Mouse (Mus musculus) CH12.LX (cell line): ENCODE measurements around the gene Bmp7. TPM values are rescaled to one million over a fixed set of nuclear protein-coding genes. Genes with fewer than 3 reads are reported as not detected.

Experiments
- DNase-seq: peaks from one replicate; pipeline ENCODE4 v3.0.0-alpha.2; 2013; ENCODE audit errors: extremely low read depth
- H3K27ac ChIP-seq: 2 replicates; pipeline ENCODE4 v1.5.1; 2012; ENCODE audit warnings: low read depth, mild to moderate bottlenecking, control low read depth, moderate library complexity; ENCODE audit not compliant: insufficient read depth
- H3K27me3 ChIP-seq: replicated peaks from 2 replicates; pipeline ENCODE3; 2012; ENCODE audit warnings: inconsistent platforms
- H3K36me3 ChIP-seq, 2 experiments: replicated peaks in 1 of 2; 2 replicates each; pipeline versions ENCODE3 to v1.6.1; 2012; ENCODE audit warnings: inconsistent platforms in 1 of 2, low read length in 1 of 2, mild to moderate bottlenecking in 1 of 2, mixed read lengths in 1 of 2, moderate library complexity in 1 of 2; ENCODE audit not compliant: control insufficient read depth in 1 of 2, insufficient read depth in 1 of 2
- H3K4me1 ChIP-seq, 2 experiments: 2 replicates each; pipeline ENCODE4 v1.6.1; 2012; ENCODE audit warnings: inconsistent platforms in 1 of 2, moderate library complexity in 1 of 2; ENCODE audit not compliant: insufficient read depth in 2 of 2, control insufficient read depth in 1 of 2
- H3K4me2 ChIP-seq: 2 replicates; pipeline ENCODE4 v1.6.1; 2012; ENCODE audit warnings: low read depth, mild to moderate bottlenecking, control low read depth; ENCODE audit not compliant: poor library complexity, insufficient read depth, severe bottlenecking
- H3K4me3 ChIP-seq, 3 experiments: fragments of 150-350 bp in 1 of 3; sonication (generic) in 1 of 3; replicated peaks in 1 of 3; 2 replicates each; pipeline versions ENCODE3 to v1.5.1; 2011 to 2012; ENCODE audit warnings: low read depth in 2 of 3, low read length in 2 of 3, mild to moderate bottlenecking in 2 of 3, moderate library complexity in 2 of 3, control low read depth in 1 of 3, improper control_type of control experiment in 1 of 3, inconsistent platforms in 1 of 3, mixed read lengths in 1 of 3; ENCODE audit not compliant: poor library complexity in 1 of 3
- H3K79me2 ChIP-seq: replicated peaks from 2 replicates; pipeline ENCODE4 v1.6.1; 2012; ENCODE audit warnings: mild to moderate bottlenecking, moderate library complexity; ENCODE audit not compliant: control insufficient read depth, poor library complexity, insufficient read depth, severe bottlenecking; ENCODE audit errors: extremely low read depth
- H3K9ac ChIP-seq: 2 replicates; pipeline ENCODE4 v1.6.1; 2012; ENCODE audit warnings: low read depth, mild to moderate bottlenecking, control low read depth, moderate library complexity; ENCODE audit not compliant: insufficient read depth
- H3K9me3 ChIP-seq: replicated peaks from 2 replicates; pipeline ENCODE3; 2012; ENCODE audit warnings: low read length, inconsistent platforms, mixed read lengths
- CHD1 ChIP-seq: IDR thresholded peaks from 2 replicates; pipeline ENCODE4 v1.6.1; 2012; ENCODE audit warnings: low read depth, low read length, improper control_type of control experiment, inconsistent platforms
- CHD2 ChIP-seq: IDR thresholded peaks from 2 replicates; pipeline ENCODE4 v1.6.1; 2011; ENCODE audit warnings: low read length, improper control_type of control experiment
- CTCF ChIP-seq, 2 experiments: IDR thresholded peaks in 1 of 2; conservative IDR thresholded peaks in 1 of 2; 2 replicates each; pipeline ENCODE4 v1.5.1; 2011 to 2012; ENCODE audit warnings: low read depth in 2 of 2, low read length in 2 of 2, improper control_type of control experiment in 1 of 2, inconsistent platforms in 1 of 2, mild to moderate bottlenecking in 1 of 2, moderate library complexity in 1 of 2
- E2F4 ChIP-seq: IDR thresholded peaks from 2 replicates; pipeline ENCODE4 v1.6.1; 2011; ENCODE audit warnings: low read depth, low read length, improper control_type of control experiment; ENCODE audit not compliant: insufficient replicate concordance
- ELF1 ChIP-seq: IDR thresholded peaks from 2 replicates; pipeline ENCODE4 v1.6.1; 2014; ENCODE audit warnings: low read depth, mild to moderate bottlenecking, inconsistent platforms, low read length, improper control_type of control experiment
- GABPA ChIP-seq: IDR thresholded peaks from 2 replicates; pipeline ENCODE4 v1.6.1; 2012; ENCODE audit warnings: low read depth, low read length, improper control_type of control experiment, inconsistent platforms; ENCODE audit not compliant: insufficient replicate concordance
- HCFC1 ChIP-seq: IDR thresholded peaks from 2 replicates; pipeline ENCODE4 v1.6.1; 2012; ENCODE audit warnings: low read depth, mild to moderate bottlenecking, inconsistent platforms, low read length, improper control_type of control experiment
- IRF4 ChIP-seq: IDR thresholded peaks from 2 replicates; pipeline ENCODE4 v1.6.1; 2014; ENCODE audit warnings: low read depth, mild to moderate bottlenecking, inconsistent platforms, low read length, improper control_type of control experiment
- JUN ChIP-seq: IDR thresholded peaks from 2 replicates; pipeline ENCODE4 v1.6.1; 2011; ENCODE audit warnings: low read depth, mild to moderate bottlenecking, low read length, improper control_type of control experiment, moderate library complexity; ENCODE audit not compliant: insufficient read depth
- KAT2A ChIP-seq: IDR thresholded peaks from 2 replicates; pipeline ENCODE4 v1.6.1; 2012; ENCODE audit warnings: low read length, improper control_type of control experiment, inconsistent platforms; ENCODE audit not compliant: insufficient replicate concordance
- MAFK ChIP-seq: IDR thresholded peaks from 2 replicates; pipeline ENCODE4 v1.6.1; 2011; ENCODE audit warnings: low read length, improper control_type of control experiment; ENCODE audit not compliant: insufficient replicate concordance
- MAX ChIP-seq: IDR thresholded peaks from 2 replicates; pipeline ENCODE4 v1.6.1; 2011; ENCODE audit warnings: low read length, improper control_type of control experiment
- MAZ ChIP-seq: IDR thresholded peaks from 2 replicates; pipeline ENCODE4 v1.6.1; 2012; ENCODE audit warnings: low read depth, mild to moderate bottlenecking, inconsistent platforms, low read length, improper control_type of control experiment, moderate library complexity
- MEF2A ChIP-seq: IDR thresholded peaks from 2 replicates; pipeline ENCODE4 v1.6.1; 2014; ENCODE audit warnings: low read depth, mild to moderate bottlenecking, inconsistent platforms, low read length, improper control_type of control experiment, borderline replicate concordance
- MXI1 ChIP-seq: IDR thresholded peaks from 2 replicates; pipeline ENCODE4 v1.6.1; 2011; ENCODE audit warnings: mild to moderate bottlenecking, low read depth, low read length, improper control_type of control experiment
- MYC ChIP-seq: IDR thresholded peaks from 2 replicates; pipeline ENCODE4 v1.6.1; 2011; ENCODE audit warnings: low read depth, mild to moderate bottlenecking, improper control_type of control experiment, low read length
- NELFE ChIP-seq: IDR thresholded peaks from 2 replicates; pipeline ENCODE4 v1.6.1; 2011; ENCODE audit warnings: low read depth, low read length, improper control_type of control experiment
- NRF1 ChIP-seq: IDR thresholded peaks from 2 replicates; pipeline ENCODE4 v1.6.1; 2014; ENCODE audit warnings: low read depth, mild to moderate bottlenecking, inconsistent platforms, low read length, improper control_type of control experiment, moderate library complexity
- PAX5 ChIP-seq: IDR thresholded peaks from 2 replicates; pipeline ENCODE4 v1.6.1; 2012; ENCODE audit warnings: low read length, inconsistent platforms, mixed read lengths
- POLR2A ChIP-seq: IDR thresholded peaks from 2 replicates; pipeline ENCODE4 v1.6.1; 2011; ENCODE audit warnings: low read depth, mild to moderate bottlenecking, improper control_type of control experiment, low read length
- POLR2AphosphoS2 ChIP-seq: IDR thresholded peaks from 2 replicates; pipeline ENCODE4 v1.6.1; 2011; ENCODE audit warnings: low read depth, low read length, improper control_type of control experiment
- RAD21 ChIP-seq: IDR thresholded peaks from 2 replicates; pipeline ENCODE4 v1.6.1; 2011; ENCODE audit warnings: low read depth, mild to moderate bottlenecking, low read length, improper control_type of control experiment, moderate library complexity
- RCOR1 ChIP-seq: conservative IDR thresholded peaks from 2 replicates; pipeline ENCODE4 v1.6.1; 2012; ENCODE audit warnings: low read depth, mild to moderate bottlenecking, inconsistent platforms, low read length, improper control_type of control experiment
- SMC3 ChIP-seq: IDR thresholded peaks from 2 replicates; pipeline ENCODE4 v1.6.1; 2011; ENCODE audit warnings: low read depth, low read length, improper control_type of control experiment
- TCF12 ChIP-seq: IDR thresholded peaks from 2 replicates; pipeline ENCODE4 v1.6.1; 2014; ENCODE audit warnings: low read depth, mild to moderate bottlenecking, inconsistent platforms, low read length, improper control_type of control experiment
- UBTF ChIP-seq: IDR thresholded peaks from 2 replicates; pipeline ENCODE4 v1.6.1; 2012; ENCODE audit warnings: low read depth, mild to moderate bottlenecking, inconsistent platforms, low read length, improper control_type of control experiment, moderate library complexity
- USF1 ChIP-seq: IDR thresholded peaks from 2 replicates; pipeline ENCODE4 v1.6.1; 2014; ENCODE audit warnings: low read depth, mild to moderate bottlenecking, inconsistent platforms, low read length, improper control_type of control experiment
- ZC3H11A ChIP-seq: IDR thresholded peaks from 2 replicates; pipeline ENCODE4 v1.6.1; 2012; ENCODE audit warnings: low read depth, mild to moderate bottlenecking, inconsistent platforms, low read length, improper control_type of control experiment
- ZKSCAN1 ChIP-seq: IDR thresholded peaks from 2 replicates; pipeline ENCODE4 v1.6.1; 2012; ENCODE audit warnings: low read depth, inconsistent platforms, low read length, improper control_type of control experiment, borderline replicate concordance
- dilution Hi-C: fragments of 300-500 bp; cut with MboI; formaldehyde crosslinking; loops from 2 replicates; pipeline ENCODE4 v1.14.3; 2020; ENCODE audit warnings: low sequenced_read_pairs; ENCODE audit not compliant: extremely low pct_unique_long_range_greater_than_20kb, extremely low pct_ligation_motif_present
- in situ Hi-C: fragments of 300-500 bp; cut with MboI; formaldehyde crosslinking; loops from 3 replicates; pipeline ENCODE4 v1.14.3; 2019; ENCODE audit warnings: low sequenced_read_pairs, low pct_ligation_motif_present, low pct_unique_long_range_greater_than_20kb, mixed read lengths
- polyA plus RNA-seq: library from polyadenylated mRNA; unstranded; fragments of >175 nt; gene quantifications from 2 replicates; pipeline ENCODE4 v1.2.1, GENCODE M21; 2012; ENCODE audit warnings: low read depth; ENCODE audit not compliant: insufficient read length
- total RNA-seq, 2 experiments: library from RNA; depleted of rRNA; stranded (reverse); fragments of 300-350 nt in 1 of 2; fragments of >200 nt in 1 of 2; gene quantifications; 2 replicates each; pipeline ENCODE4 v1.2.3; 2012 to 2014

Bmp7 gene
- total and polyA plus RNA-seq, 3 experiments, result 0.16 to 0.51 (median 0.47) TPM

- Histone ChIP-seq H3K79me2 (no peaks in the 10 kb centered on the region), H3K9me3 (no peaks in the 10 kb centered on the region), H3K4me1 (no peaks in the 10 kb centered on the region), H3K9ac (no peak overlapping the region), H3K27me3 (peaks cover 36% of the 10 kb centered on the region), H3K4me3 (no peak overlapping the region), H3K4me2 (no peak overlapping the region), H3K36me3 (no peaks in the 10 kb centered on the region), H3K27ac (no peak overlapping the region)
- no peak for DNase-seq
- in situ Hi-C loops (no loop called here), dilution Hi-C loops (no loop called here)
- no peak for TF ChIP-seq POLR2AphosphoS2
- TF ChIP-seq JUN, result no peak
- TF ChIP-seq E2F4, result no peak
- TF ChIP-seq PAX5, result no peak
- no peak for TF ChIP-seq MAX
- TF ChIP-seq KAT2A, result no peak
- no peak for TF ChIP-seq GABPA
- TF ChIP-seq HCFC1, result no peak
- no peak for TF ChIP-seq MAFK
- no peak for TF ChIP-seq USF1
- no peak for TF ChIP-seq MEF2A
- TF ChIP-seq NRF1, result no peak
- no peak for TF ChIP-seq RCOR1
- no peak for TF ChIP-seq CHD2
- no peak for TF ChIP-seq NELFE
- no peak for TF ChIP-seq ZKSCAN1
- no peak for TF ChIP-seq CHD1
These were observed 64.9 kb downstream of the Bmp7 start for GRCm38 (mm10) chr2:172875201-172875600.

GRCm38 (mm10) chr2:172866356-172866755 lies 73.8 kb downstream of the Bmp7 start:
- Histone ChIP-seq H3K36me3 (no peaks in the 10 kb centered on the region), H3K9ac (no peak overlapping the region), H3K4me1 (no peaks in the 10 kb centered on the region), H3K9me3 (peaks cover 5% of the 10 kb centered on the region), H3K4me2 (no peak overlapping the region), H3K79me2 (no peaks in the 10 kb centered on the region), H3K4me3 (no peak overlapping the region), H3K27ac (no peak overlapping the region), H3K27me3 (peaks cover 5% of the 10 kb centered on the region)
- in situ Hi-C loops, result no loop called here
- dilution Hi-C loops, result no loop called here
- no peak for DNase-seq
- TF ChIP-seq MXI1 (no peak), MAZ (no peak), ZC3H11A (no peak), POLR2A (no peak), UBTF (no peak), MEF2A (no peak), TCF12 (no peak), RAD21 (no peak), MYC (no peak), SMC3 (no peak), POLR2AphosphoS2 (no peak), IRF4 (no peak), CHD1 (no peak), CTCF (conservative IDR thresholded peaks at IDR 0.05 in 1 of 2, IDR thresholded peaks at IDR 0.05 in 1 of 2; ENCODE audit: low read depth in 2 of 2, low read length in 2 of 2) (no peak), MAFK (no peak), ELF1 (no peak), ZKSCAN1 (no peak), NELFE (no peak), CHD2 (no peak)
